Mouse (Mus musculus): Measurements from ENCODE around the gene Tle6. TPM values are rescaled to one million over a fixed set of nuclear protein-coding genes. Genes with fewer than 3 reads are reported as not detected.

Gene Tle6
- total RNA-seq, 2 experiments from 2014 or later, result 1.3 to 3.0 TPM

DNA sequence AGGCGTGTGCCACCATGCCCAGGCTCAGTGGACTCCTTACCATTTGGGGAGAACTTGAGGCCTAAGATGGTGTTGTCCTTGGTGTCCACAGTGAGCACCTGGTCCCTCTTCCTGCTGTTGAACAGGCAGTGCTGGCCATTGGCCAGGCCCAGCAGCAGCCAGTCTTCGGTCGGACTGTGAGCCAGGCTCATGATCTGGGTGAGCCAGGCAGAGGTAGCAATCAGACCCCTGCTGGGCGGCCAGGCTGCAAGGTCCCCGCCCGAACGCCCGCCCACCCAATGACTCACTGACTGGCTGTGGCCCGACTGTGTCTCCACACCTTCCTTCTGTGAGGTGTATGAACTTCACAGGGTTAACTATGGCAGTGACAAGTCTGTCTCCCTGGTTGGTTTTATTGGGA lies 9.0 kb downstream of the Tle6 start:
- no peak for DNase-seq

DNA sequence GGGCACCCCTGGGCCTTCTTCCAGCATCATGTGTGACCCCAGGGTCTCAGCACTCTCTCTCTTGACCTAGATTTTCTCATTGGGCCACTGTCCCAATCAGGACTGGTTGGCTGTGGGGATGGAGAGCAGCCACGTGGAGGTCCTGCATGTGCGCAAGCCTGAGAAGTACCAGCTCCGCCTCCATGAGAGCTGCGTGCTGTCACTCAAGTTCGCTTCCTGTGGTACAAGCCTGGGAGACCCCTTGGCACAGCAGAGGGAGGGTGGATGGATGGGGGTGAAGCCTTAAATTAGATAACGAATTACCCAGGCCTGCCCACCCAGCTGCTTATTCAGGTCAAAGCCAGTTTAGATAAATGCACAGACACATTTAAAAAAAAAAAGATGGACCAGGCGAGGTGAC lies 12.1 kb downstream of the Tle6 start:
- no peak for DNase-seq

DNA sequence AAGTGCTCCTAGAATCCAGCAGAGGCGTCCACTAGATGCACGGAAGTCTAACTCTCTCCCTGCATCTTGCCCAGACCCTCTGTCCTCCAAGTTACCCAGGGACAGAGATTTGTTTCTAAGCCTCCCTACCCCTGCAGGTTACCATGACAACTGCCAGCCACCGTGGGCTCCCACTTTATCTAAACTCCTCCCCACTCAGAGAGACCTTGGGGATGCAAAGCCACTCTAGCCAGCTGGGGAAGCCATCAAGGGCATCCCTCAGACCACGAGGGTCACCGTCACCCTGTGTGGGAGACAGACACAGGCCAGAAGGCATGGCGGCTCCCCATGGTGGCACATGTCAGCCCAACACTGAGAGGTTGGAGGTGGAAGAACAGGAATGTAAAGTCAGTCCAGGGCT lies 17.5 kb downstream of the Tle6 start:
- DNase-seq, result no peak

DNA sequence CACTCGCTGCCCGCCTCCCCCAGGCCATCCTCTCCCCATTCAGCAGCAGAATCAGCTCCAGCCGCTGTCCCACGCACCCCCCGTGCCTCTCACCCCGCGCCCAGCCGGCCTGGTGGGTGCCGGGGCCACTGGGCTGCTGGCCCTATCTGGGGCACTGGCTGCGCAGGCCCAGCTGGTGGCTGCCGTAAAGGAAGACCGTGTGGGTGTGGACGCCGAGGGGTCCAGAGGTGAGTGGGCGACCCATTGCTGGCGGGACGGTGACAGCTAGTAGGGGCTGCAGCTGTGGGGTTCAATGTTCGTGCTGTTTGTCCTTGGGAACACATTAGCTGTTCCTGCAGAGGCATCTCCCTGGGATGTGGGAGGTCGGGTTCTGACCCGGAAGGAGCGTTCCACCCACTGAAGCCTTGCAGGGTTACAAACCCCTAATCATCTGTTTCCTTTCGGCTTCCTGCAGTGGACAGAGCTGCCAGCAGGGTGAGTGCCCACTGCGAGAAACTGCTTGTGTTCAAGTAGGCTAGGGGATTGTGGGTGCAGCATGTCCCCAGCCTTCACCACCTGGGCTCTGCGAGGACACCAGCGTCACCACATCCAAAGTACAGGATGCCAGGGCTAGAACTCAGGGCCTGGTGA lies 20.3 kb downstream of the Tle6 start:
- DNase-seq, result no peak

DNA sequence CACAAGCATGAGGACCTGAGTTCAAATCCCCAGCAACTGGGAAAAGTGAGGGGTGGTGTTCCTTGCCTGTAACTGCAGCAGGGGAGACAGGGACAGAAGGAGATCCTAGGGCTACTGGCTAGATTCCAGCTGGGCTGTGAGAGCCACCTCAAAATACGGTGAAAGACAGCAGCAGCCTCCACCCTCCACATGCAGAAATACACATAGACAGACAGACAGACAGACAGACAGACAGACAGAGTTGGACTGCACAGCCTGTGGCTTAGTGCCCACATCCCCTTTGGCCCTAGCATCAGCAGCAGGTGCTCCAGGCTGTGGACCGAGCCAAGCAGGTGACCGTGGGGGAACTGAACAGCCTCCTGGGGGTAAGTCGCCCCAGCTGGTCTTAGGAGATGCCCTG lies 20.9 kb downstream of the Tle6 start:
- DNase-seq, result no peak

DNA sequence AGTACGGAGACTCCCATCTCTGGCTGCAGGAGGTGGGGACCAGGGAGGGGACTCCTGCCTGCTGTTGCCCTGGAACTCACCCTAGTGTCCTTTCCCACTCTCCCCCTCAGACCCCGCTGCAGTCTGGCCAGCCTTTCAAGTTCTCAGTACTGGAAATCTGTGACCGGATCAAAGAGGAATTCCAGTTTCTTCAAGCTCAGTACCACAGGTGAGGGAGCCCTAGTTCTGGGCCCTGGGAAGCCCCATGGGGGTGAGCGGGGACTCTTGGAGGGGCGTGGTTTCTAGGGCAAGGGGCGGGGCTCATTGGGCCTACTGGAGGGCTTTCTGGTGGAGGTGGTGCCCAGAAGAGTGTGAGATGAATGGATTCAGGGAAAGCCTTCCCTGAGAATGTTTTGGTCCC lies 25.2 kb downstream of the Tle6 start:
- DNase-seq, result no peak

DNA sequence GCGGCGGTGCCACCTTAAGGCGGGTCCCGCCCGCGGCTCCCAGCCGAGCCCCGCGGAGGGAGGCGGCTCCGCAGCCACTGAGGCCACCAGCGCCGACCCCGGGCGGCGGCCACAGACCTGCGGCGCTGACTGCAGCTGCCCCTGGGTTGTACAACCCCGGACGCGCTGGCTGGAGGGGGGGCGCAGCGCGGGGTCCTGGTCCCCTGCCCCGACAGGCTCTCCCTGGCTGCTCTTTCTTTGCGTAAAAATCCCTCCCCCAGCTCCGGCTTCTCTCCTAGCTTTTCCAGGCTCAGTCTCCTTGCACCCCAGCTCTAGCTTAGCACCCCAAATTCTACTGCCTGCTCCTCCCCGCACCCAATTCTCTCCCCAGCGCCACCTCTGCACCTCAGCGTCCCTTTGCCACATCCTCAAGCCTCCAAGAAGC lies 25.7 kb downstream of the Tle6 start:
- peak in 1 of 2 experiments; percentile 51 for DNase-seq

DNA sequence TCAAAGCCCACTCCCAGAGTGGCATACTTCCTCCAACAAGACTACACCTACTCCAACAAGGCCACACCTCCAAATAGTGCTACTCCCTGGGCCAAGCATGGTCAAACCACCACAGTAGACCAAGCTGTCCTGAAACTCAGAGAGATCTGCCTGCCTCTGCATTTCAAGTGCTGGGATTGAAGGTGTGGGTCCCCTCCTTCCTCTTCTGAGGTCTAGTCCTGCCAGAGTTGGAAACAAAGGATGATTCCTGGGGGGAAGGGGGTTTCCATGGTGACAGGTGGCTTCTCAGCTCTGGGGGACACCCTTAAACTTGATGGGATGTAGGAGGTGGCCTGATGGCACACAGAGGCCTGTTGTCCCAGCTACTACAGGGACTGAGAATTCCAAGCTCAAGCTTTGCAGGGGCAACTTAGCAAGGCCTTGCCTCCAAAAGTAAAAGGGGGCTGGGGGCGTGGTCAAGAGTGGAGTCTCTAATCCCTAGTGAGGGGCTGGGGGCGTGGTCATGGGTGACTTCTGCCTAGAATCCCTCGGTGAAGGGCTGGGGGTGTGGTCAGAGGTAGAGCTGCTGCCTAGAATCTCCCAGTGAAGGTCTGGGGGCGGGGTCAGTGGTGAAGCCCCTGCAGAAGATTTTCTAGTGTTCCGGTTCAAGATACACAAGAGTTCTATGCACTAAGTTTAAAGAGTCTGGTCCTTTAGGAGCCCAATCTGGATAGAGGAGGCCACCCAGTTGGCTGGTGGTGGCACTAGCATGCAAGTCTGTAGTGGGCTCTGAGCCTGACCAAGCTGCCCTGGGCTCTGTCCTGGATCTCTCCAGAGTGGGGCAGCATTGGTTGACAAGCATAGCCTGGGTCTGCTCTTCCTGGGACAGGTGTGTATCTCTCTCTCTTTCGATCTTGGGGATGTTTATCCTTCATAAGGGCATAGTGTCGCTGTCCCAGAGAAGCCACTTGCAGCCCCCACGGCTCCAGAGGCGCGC lies 26.5 kb downstream of the Tle6 start, which contains the start of gene Tle2:
Gene Tle2, plus strand, starts transcription at position 481 of the 976 bp plus-strand sequence.
- peak in 1 of 2 experiments; percentile 3 for DNase-seq

DNA sequence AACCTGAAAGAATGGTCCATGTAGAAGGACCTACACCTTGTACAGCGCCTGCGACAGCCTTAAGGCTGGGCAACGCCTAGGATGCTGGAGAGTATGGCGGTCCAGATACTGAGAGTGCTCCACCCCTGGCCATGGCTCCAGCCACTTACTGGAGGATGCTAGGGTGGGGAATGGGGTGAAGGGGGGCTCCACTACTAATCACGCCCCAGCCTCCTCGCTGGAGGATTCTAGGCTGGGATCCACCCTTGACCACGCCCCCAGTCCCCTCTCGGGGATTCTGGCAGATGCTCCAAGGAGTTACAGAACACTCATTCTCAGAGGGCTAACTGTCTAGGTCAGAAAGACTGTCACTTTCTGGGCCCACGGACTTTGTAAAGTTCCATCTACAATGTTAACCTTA lies 27.9 kb downstream of the Tle6 start:
- DNase-seq, result no peak

DNA sequence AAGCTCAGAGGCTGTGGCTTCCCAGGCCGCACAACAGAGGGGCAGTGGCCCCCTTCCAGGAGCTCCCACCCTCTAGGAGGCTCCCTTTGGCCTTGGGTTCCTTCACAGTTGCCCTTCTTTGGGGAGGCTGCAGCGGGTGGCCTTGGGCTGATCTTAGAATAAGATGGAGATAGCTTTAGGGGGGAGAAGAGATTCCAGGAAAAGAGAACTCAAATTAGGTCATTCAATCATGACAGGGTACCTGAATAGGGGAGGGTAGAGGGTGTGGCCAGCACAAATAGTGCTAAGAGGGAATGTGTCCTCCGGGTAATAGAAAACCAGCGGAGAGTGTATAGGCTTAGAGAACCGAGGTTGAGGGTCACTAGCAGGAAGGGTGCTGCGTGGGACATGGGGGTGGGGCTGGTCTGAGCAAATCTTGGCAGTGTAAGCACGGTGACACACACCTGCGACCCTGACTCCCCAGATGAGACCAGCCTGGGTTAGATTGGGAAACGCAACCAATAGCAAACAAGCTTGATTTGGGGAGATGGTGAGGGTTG lies 28.7 kb downstream of the Tle6 start:
- no peak for DNase-seq

DNA sequence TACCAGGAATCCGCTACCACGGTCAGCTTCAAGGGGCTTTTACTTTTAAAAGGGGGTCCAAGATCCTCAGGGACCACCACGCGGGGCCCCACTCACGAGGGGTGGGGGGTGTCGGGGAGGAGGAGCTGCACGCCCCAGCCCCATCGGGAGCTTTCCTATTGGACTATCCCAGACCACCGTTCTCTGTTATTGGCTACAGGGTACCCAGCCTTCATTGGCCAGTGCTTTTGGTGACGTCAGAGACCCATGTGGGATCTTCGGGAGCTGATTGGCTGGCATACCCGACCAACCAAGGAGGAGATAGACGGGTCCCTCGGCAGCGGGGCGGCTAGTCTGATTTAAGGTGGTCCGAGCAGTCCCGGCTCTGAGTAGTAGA lies 29.4 kb downstream of the Tle6 start:
- DNase-seq, result peak; percentile 98

DNA sequence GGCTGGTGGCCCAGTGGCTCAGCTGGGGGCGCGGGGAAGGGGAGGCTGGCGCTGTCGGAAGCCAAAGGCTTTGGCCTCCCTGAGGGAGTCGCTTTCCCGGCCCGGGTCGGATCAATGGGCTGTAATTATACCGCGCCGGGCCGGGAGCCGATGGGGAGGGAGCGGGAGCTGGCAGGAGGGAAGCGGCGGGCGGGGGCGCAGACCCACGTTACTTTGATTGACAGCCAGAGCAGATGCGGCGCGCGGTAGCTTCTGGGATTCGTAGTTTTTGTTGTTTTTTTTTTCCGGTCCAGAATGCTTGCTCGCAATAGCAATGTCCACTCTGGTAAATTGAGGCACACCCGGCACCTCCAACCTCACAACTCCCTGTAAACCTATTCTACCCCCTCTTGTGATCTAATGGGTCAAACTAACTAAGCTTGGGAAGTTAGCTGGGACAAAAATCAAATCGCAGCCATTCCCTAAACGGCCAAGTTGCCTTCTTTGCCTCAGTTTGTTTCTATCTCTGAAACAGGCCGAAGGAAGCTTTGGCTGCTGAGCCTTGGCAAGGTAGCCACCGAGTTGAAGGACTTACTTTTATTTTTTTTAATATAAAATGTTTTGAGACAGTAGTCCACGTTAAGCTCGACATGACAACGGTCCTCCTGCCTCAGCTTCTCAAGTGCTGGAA lies 29.9 kb downstream of the Tle6 start:
- peak; percentile 93 to 94 for DNase-seq

DNA sequence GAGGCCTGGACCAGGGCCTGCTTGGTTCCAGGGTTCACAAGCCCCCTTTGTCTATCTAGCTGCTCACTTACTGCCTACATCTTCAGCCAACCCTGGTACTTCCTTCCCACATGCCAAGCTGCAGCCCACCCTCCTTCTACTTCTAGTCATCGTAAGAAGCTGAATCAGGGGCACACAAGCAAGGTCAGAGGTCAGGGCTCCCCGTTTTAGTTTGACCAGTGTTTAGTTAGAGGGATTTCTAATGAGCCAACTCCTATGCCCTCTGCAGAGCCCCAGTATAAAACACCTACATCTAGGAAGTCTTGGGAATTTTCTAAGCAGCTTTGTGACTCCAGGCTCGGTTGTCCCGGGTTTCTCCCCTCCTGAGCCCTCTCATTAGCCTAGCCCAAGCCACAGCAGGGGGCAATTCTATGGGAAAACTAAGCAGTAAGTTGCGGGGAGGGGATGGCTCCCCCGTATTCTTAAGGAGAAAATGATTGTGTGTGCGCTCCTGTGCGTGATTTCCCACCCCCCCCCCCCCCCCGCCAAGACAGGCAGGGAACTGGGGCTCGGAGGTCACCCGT lies 30.6 kb downstream of the Tle6 start:
- no peak for DNase-seq

DNA sequence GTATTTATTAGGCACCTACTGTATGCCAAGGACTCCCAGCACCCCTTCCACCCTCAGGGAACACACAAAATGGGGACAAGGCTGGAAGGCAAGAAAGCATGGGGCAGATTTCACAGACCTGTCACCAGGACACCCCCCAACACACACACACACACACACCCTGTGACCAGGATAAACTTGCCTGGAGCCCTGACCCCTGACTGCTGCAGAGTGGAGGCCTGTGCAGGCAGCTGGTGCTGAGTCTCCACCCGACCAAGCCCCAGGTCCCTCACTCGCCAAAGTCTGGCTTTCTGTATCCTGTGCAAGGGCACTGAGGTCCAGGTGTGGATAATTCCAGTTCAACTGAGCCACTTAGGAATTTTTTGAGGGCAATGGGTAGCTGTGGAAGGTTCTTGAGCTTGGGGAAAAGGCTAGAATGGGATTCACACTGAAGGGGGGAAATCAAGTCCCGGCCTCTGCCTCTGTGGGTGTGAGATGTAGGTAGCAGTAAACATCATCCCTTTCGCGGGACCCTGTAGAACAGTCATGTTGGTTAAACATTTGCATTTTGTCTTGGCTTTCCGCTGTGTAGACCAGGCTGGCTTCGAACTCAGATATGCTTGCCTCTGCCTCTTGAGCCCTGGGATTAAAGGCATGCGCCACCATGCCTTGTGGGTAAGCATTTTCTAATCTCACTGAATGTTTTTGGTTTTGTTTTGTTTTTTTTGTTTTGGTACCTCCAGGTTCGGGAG lies 31.2 kb downstream of the Tle6 start:
- peak in 1 of 2 experiments; percentile 0 for DNase-seq

DNA sequence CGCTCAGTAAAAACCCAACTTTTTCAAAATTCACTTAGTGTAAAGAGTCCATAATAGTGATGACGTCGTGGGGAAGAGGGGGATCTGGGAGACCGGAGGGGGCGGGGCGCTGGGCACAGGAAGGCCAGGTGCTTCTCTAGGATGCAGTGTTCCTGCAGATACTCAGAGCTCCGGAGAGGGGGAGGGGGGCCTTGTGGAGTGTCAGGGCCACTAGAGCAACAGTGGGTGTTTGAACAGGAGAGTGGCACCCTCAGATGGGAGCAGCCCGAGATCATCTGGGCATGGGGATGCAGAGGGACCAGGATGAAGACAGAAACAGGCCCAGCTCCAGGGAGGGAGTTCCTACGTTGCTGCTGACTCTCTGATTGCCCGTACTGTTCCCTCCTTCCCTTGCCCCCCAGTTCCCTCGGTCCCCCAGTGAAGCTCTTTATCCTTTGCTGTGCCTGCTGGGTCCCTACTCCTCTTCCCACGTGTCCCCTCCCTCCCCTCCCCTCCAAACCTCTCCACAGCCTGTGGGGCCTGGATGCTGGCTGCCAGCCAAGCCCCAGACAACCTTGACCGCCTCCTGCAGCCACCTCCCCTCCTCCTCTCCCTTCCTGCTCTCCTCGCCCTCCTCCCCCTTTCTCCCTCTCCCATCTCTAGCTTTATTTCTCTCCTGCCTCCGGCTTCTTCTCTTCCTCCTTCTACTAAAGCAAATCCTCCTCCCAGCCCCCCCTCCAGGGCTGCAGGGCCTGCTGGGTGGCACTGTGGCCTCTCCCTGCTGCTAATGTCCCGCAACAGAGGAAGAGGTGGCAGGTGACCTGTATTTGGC lies 32.3 kb downstream of the Tle6 start:
- DNase-seq, result peak in 1 of 2 experiments; percentile 1

DNA sequence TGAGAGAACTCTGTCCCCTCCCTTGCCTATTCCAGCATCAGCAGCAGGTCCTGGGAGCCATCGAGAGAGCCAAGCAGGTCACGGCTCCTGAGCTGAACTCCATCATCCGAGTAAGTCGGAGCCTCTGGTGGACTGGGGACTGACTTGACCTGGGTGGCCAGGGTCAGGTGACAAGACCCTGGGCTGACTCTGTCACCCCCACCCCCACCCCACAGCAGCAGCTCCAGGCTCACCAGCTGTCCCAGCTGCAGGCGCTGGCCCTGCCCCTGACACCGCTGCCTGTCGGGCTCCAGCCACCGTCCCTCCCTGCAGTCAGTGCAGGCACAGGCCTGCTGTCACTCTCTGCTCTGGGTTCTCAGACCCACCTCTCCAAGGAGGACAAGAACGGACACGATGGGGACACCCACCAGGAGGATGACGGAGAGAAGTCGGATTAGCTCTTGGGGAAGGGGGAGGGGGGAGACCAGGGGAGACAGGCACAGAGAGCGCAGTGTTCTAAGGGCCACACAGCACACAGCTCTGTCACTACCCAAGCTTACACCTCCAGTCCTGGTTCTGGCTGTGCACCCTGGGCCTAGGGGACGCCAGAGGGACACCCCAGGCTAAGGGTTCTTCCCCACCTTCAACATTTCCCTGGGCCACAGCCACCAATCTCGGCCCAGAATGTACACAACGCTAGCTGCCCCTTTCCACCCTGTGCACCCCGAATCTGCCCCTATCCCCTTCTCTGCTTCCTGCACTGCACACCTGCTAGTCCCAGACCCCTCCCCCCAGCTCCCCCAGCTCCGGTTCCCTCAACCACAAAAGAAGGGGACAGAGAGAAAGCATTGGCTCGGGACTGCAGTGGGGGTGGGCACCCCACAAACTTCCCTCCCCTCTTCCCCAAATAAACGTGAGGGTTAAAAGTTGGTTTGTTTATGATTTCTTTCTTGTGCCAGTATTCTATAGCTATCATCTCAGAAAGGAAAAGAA lies 35.3 kb downstream of the Tle6 start:
- DNase-seq, result peak in 1 of 2 experiments; percentile 1

DNA sequence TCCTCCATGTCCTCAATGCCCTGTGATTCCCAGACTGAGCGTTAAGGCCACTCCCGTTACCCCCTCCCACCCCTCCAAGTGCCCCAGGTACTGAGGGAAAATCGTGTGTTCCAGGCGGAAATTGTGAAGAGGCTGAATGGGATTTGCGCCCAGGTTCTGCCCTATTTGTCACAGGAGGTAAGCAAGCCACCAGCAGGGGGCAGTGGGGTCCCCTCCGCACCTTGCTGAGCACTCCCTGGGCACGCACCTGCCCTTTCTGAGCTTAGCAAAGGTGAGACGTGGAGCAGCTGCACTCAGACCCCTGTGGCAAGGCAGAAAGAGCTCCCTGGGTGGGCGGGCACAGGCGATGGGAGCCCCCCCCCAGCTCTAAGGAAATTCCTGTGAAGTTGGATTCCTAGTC lies 36.1 kb downstream of the Tle6 start:
- DNase-seq, result peak in 1 of 2 experiments; percentile 38

DNA sequence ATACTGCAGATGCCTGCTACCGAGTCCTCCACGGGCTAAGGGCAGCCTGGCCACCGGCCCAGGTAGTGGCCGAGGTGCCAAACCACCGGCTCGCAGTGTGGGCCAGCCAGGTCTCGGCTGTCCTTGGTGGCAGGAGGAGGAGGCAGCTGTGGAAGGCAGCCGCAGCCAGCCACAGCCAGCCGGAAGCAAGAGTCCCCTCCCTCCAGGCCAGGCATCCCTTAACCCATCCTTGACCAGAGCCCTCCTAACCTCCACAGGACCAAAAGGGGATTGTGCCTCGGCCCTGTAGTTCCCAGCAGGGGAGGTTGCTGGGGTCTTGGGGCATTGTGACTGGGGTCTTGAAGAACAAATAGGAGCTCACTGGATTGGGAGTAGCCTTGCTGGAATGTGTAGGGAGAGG lies 36.7 kb downstream of the Tle6 start:
- no peak for DNase-seq

DNA sequence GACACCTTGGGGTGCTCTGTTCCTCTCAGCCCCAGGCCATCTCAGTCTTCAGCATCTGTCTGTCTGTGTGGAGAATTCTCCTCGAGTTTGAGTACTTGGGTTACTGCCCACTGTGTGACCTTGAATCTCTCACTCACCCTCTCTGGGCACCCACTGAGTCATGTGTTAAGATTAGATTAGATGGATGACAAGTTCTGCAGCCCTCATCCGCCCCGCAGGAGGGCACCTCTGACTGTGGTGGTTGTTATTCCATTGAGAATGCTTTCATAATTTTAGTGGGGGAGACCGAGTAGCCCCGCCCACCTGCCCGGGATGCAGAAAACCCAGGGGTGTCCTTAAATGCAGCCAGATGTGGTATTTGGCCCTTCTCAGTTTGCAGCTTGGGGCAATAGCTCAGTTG lies 37.4 kb downstream of the Tle6 start:
- DNase-seq, result no peak

DNA sequence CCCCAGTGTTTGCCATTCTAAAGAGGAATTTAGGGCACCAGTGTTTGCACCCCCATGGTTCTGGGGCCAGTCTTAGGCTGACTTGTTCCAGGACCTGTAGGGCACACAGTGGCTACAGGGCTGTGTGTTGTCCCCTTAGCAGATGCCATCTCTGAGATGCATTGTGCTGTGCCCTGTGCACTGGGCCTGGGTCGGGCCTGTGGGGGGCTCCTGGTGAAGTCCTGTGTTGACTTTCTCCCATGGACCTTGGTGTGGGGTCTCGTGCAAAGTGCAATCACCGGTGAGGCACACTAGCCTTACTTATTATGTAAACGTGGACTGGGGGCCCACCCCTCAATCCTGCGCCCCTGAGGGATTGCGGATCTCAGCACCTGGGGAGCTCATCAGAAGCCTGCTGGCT lies 38.5 kb downstream of the Tle6 start:
- DNase-seq, result no peak

Measured in layer of hippocampus, postnatal 36 days (tissue).